In the genomic region with DNA sequence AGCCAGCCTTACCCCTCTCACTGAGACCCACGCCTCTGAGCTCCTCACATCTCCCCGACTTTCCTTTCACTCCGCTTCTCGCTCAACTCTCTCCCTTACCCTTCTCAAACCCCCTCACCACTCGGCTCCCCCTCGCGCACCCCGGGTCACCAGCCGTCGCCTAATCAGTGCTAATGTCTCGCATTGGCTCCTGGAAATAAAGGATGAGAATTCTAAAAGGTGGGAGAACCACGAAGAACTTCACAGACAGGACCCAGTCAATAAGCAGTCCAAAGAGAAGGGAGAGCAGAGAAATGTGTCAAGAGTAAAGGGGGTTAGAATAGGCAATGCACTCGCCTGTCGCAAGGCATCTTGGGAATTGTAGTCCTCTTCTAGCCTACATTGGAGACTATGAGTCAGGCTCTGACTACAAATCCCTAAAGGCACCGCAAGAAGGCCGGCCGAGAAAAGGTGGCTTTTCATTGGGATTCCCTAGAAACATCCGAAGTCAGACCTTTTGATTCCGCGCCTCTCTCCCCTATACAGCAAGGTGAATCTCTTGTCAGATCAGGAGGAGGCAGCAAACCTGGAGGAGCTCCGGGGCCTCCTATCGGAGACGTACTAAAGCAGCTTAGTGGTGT, we compare ENCODE assay signal across 7 mouse cellular contexts. TPM values are rescaled to one million over a fixed set of nuclear protein-coding genes. Genes with fewer than 3 reads are reported as not detected.
A peak's percentile ranks its signal among the peaks of the same experiment; 100 is the strongest.
DNase-seq lines count a peak whose midpoint lies in the region; ATAC-seq lines count a peak whose summit lies in the region.

A gene (minus strand): TSS at position 324 of the 620 bp plus-strand sequence.

- DNase-seq in adrenal gland, adult 18-20 months (ENCODE audit: low spot score in 2 of 2) = peak; percentile 66 to 72
- DNase-seq in embryo, embryonic 10.5 days (ENCODE audit: low spot score) = peak; percentile 98
- peak; percentile 88 for DNase-seq in gastrocnemius, postnatal 14 days
- DNase-seq in left cerebral cortex, postnatal 10 days (ENCODE audit: extremely low spot score in 1 of 2, low spot score in 2 of 2) = peak; percentile 92 to 94
- DNase-seq in right cerebral cortex, postnatal 25 days = peak; percentile 83

- peak; percentile 99 for ATAC-seq in inflammation-experienced regulatory T-cells, adult 6 months
- ATAC-seq in megakaryocyte-erythroid progenitor cell, adult 5-6 weeks (replicated peaks; ENCODE audit: low FRiP score, low TSS enrichment, poor library complexity, severe bottlenecking) = peak; percentile 96

- intact Hi-C loops in gastrocnemius, postnatal 14 days (cut with DNase I; ENCODE audit: low total_unique reads) = no loop called here
- intact Hi-C loops in left cerebral cortex, postnatal 10 days (cut with DNase I) = no loop called here

RNA-seq across cellular contexts. Expression of the gene that starts here (rescaled TPM):
- total RNA-seq in adrenal gland, adult 18-20 months (2021) = 10 to 100 TPM; 20.2 to 20.8 TPM
- total RNA-seq in gastrocnemius, postnatal 14 days (2021) = 10 to 100 TPM; 16.1 to 19.4 TPM
- 10 to 100 TPM; 16.7 to 24.7 (median 17.9) TPM for polyA plus RNA-seq in inflammation-experienced regulatory T-cells, adult 6 months (2017; shearing (Covaris generic))
- 10 to 100 TPM; 23.5 to 24.1 TPM for total RNA-seq in left cerebral cortex, postnatal 10 days (2021)
- 30.3 and 52.4 TPM in 2 replicates for total RNA-seq in megakaryocyte-erythroid progenitor cell, adult 5-6 weeks (2014; fragmentation: Nextera tagmentation)
- 35.0 and 40.6 TPM in 2 replicates for total RNA-seq in megakaryocyte-erythroid progenitor cell, adult 5-6 weeks (2017)

Comparison
In these comparisons a context has a peak if more than half of its experiments do, and no peak if none do; other contexts are left out.
1. Peak in every context shown above with its lines: DNase-seq and ATAC-seq.